Mouse (Mus musculus): Measurements from ENCODE around the gene Nr6a1.

The Nr6a1 gene

GRCm38 (mm10) chr2:38713596-38713995 is 213.9 kb downstream of the Nr6a1 start:
- no peak for DNase-seq (ENCODE audit: low spot score in 2 of 2)

GRCm38 (mm10) chr2:38712769-38713125 is 214.7 kb downstream of the Nr6a1 start:
- DNase-seq (ENCODE audit: low spot score in 2 of 2): no peak

GRCm38 (mm10) chr2:38712076-38712768 is 215.3 kb downstream of the Nr6a1 start:
- no peak for DNase-seq (ENCODE audit: low spot score in 2 of 2)

- DNase-seq (ENCODE audit: low spot score in 2 of 2): no peak
Observed at GRCm38 (mm10) chr2:38711421-38711861, 216.0 kb downstream of the Nr6a1 start.

- DNase-seq (ENCODE audit: low spot score in 2 of 2): peak in 1 of 2 experiments; percentile 39
Observed at GRCm38 (mm10) chr2:38710304-38711241, 216.9 kb downstream of the Nr6a1 start.

GRCm38 (mm10) chr2:38708907-38709688 is 218.4 kb downstream of the Nr6a1 start:
- no peak for DNase-seq (ENCODE audit: low spot score in 2 of 2)

GRCm38 (mm10) chr2:38706661-38707060 is 220.8 kb downstream of the Nr6a1 start:
- no peak for DNase-seq (ENCODE audit: low spot score in 2 of 2)

- DNase-seq (ENCODE audit: low spot score in 2 of 2): no peak
Observed at GRCm38 (mm10) chr2:38705036-38705435, 222.5 kb downstream of the Nr6a1 start.

GRCm38 (mm10) chr2:38704336-38704735 is 223.2 kb downstream of the Nr6a1 start:
- DNase-seq (ENCODE audit: low spot score in 2 of 2): no peak

- no peak for DNase-seq (ENCODE audit: low spot score in 2 of 2)
Observed at GRCm38 (mm10) chr2:38700177-38700576, 227.3 kb downstream of the Nr6a1 start.

- no peak for DNase-seq (ENCODE audit: low spot score in 2 of 2)
Observed at GRCm38 (mm10) chr2:38698623-38699022, 228.9 kb downstream of the Nr6a1 start.

GRCm38 (mm10) chr2:38697128-38698120 is 230.1 kb downstream of the Nr6a1 start:
- DNase-seq (ENCODE audit: low spot score in 2 of 2): no peak

- DNase-seq (ENCODE audit: low spot score in 2 of 2): no peak
Observed at GRCm38 (mm10) chr2:38695770-38696169, 231.7 kb downstream of the Nr6a1 start.

- DNase-seq (ENCODE audit: low spot score in 2 of 2): peak in 1 of 2 experiments; percentile 48
Observed at GRCm38 (mm10) chr2:38691542-38691941, 235.9 kb downstream of the Nr6a1 start.

GRCm38 (mm10) chr2:38689881-38690280 is 237.6 kb downstream of the Nr6a1 start:
- DNase-seq (ENCODE audit: low spot score in 2 of 2): no peak

GRCm38 (mm10) chr2:38688791-38689520 is 238.5 kb downstream of the Nr6a1 start:
- DNase-seq (ENCODE audit: low spot score in 2 of 2): peak; percentile 54 to 78

GRCm38 (mm10) chr2:38685746-38686145 is 241.7 kb downstream of the Nr6a1 start:
- DNase-seq (ENCODE audit: low spot score in 2 of 2): no peak

- DNase-seq (ENCODE audit: low spot score in 2 of 2): no peak
Observed at GRCm38 (mm10) chr2:38683083-38683482, 244.4 kb downstream of the Nr6a1 start.

- DNase-seq (ENCODE audit: low spot score in 2 of 2): no peak
Observed at GRCm38 (mm10) chr2:38682209-38682608, 245.3 kb downstream of the Nr6a1 start.

- no peak for DNase-seq (ENCODE audit: low spot score in 2 of 2)
Observed at GRCm38 (mm10) chr2:38678947-38679346, 248.5 kb downstream of the Nr6a1 start.

Measured in cerebellum, postnatal 4 days (tissue).